Comparison of ENCODE assay signal across 25 mouse cellular contexts in the genomic region with DNA sequence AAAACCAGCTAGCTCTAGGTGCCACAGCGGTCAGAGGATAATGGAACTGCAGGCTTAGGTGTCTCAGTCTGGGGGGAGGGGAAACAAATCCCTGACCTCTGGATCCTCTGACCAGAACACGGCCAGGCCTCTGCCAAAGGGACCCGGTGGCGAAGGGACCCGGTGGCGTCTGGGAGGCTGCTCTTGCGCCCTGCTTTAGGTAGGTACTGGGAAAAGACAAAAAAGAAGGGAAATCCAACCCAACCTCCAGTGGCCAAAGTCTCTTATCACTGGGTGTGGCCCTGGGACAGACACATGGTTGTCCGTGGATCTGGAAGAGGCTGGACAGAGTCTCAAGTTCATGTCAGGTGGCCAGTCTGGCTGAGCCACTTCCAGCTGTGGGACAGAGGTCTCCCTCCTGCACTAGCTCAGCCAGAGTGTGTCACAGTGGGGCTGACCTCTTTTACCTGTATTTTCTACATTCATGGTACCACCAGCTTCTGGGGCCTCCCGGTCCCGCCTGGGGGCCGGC. TPM values are rescaled to one million over a fixed set of nuclear protein-coding genes. Genes with fewer than 3 reads are reported as not detected.
A peak's percentile ranks its signal among the peaks of the same experiment; 100 is the strongest.
DNase-seq lines count a peak whose midpoint lies in the region; ATAC-seq and TF ChIP-seq lines count a peak whose summit lies in the region.
"Had no signal": no experiment of that assay in that cellular context is flagged by ENCODE, and none has a peak within 500 bp of the region (broad histone marks: within the 10 kb centered on the region; RNA-seq: fewer than 3 reads in every experiment).

No protein-coding gene starts in this region.

- H3K27ac ChIP-seq in intestine, embryonic 15.5 days = no peak overlapping the region
- H3K27ac ChIP-seq: embryonic facial prominence, embryonic 15.5 days; heart, adult 2 months; heart, embryonic 15.5 days; hindbrain, embryonic 13.5 days had no signal

- no peaks in the 10 kb centered on the region for H3K27me3 ChIP-seq in E14TG2a.4 (ENCODE audit: insufficient read depth, low read length)
- H3K27me3 ChIP-seq in intestine, embryonic 15.5 days (replicated peaks) = no peaks in the 10 kb centered on the region
- H3K27me3 ChIP-seq: embryonic facial prominence, embryonic 15.5 days; heart, embryonic 15.5 days; Patski had no signal

- ATAC-seq in intestine, embryonic 15.5 days = peak; percentile 27; the same call in 1 of the 2 replicates
- ATAC-seq: activated CD4-positive, CD25-positive, alpha-beta regulatory T cell, adult 4 months; forebrain, embryonic 14.5 days; Patski had no signal

- 83% methylated on average over 11 of the region's 11 CpGs for WGBS in intestine, embryonic 15.5 days

- peaks cover 68% of the 10 kb centered on the region for H3K4me1 ChIP-seq in E14TG2a.4 (replicated peaks; ENCODE audit: low read depth, low read length)
- H3K4me1 ChIP-seq in intestine, embryonic 15.5 days (replicated peaks) = 0 out of 2 replicates have a peak, but pooled peaks cover 5% of the 10 kb centered on the region
- H3K4me1 ChIP-seq: embryonic facial prominence, embryonic 15.5 days had no signal

- H3K9me3 ChIP-seq in E14TG2a.4 (ENCODE audit: low read length) = no peaks in the 10 kb centered on the region
- no peaks in the 10 kb centered on the region for H3K9me3 ChIP-seq in intestine, embryonic 15.5 days
- H3K9me3 ChIP-seq: embryonic facial prominence, embryonic 15.5 days; forebrain, embryonic 10.5 days; heart, embryonic 15.5 days; hindbrain, embryonic 13.5 days had no signal

- H3K9ac ChIP-seq in intestine, embryonic 15.5 days = no peak overlapping the region
- H3K9ac ChIP-seq: embryonic facial prominence, embryonic 15.5 days; heart, embryonic 15.5 days; hindbrain, embryonic 13.5 days had no signal

- H3K4me2 ChIP-seq in intestine, embryonic 15.5 days (replicated peaks) = no peak overlapping the region
- H3K4me2 ChIP-seq: embryonic facial prominence, embryonic 15.5 days; heart, embryonic 11.5 days; heart, embryonic 15.5 days; hindbrain, embryonic 13.5 days had no signal

- DNase-seq in kidney, adult 18-20 months = peak; percentile 41
- no peak for DNase-seq in kidney, postnatal 14 days
- DNase-seq in kidney, postnatal 25 days = peak; percentile 22 to 62
- DNase-seq in kidney, adult 8-10 months = no peak
- DNase-seq in cerebellum, adult 8-10 months = no peak
- no peak for DNase-seq in testis, postnatal 14 days (ENCODE audit: low spot score)
- DNase-seq: adrenal gland, adult 2 months; adrenal gland, postnatal 25 days; cerebellum, adult 2 months; cerebellum, postnatal 14 days; embryo, embryonic 11 days; gastrocnemius, postnatal 14 days; heart, adult 2 months; heart, postnatal 14 days had no signal

- H3K4me3 ChIP-seq in E14TG2a.4 (replicated peaks; ENCODE audit: low read length) = peak overlapping the region; percentile 7; the same call in 1 of the 2 replicates
- H3K4me3 ChIP-seq in intestine, embryonic 15.5 days (replicated peaks) = no peak overlapping the region
- H3K4me3 ChIP-seq: embryonic facial prominence, embryonic 15.5 days; erythroblast, embryonic 14.5 days; forebrain, embryonic 10.5 days; heart, adult 2 months; heart, embryonic 15.5 days; hindbrain, embryonic 13.5 days had no signal

- no peak for TF ChIP-seq CTCF in E14TG2a.4 (conservative IDR thresholded peaks at IDR 0.05; ENCODE audit: low read length)

- H3K36me3 ChIP-seq in E14TG2a.4 (ENCODE audit: insufficient read depth, low read length) = peaks cover 49% of the 10 kb centered on the region
- H3K36me3 ChIP-seq in intestine, embryonic 15.5 days = peaks cover 3% of the 10 kb centered on the region; the same call in 1 of the 2 replicates
- H3K36me3 ChIP-seq: forebrain, embryonic 10.5 days had no signal

RNA-seq across cellular contexts. Expression of gene Katnb1, which starts 47.8 kb away (rescaled TPM):
- 13.9 and 14.6 TPM in 2 replicates for polyA plus RNA-seq in intestine, embryonic 15.5 days (2015; fragmentation: Nextera tagmentation; extraction: Ambion mirVana)

Comparison
In these comparisons a context has a peak if more than half of its experiments do, and no peak if none do; other contexts are left out.
1. DNase-seq: peak in kidney, adult 18-20 months (single experiment) and kidney, postnatal 25 days (2 of 2); none in kidney, postnatal 14 days (single experiment), kidney, adult 8-10 months (0 of 2), cerebellum, adult 8-10 months (single experiment) and testis, postnatal 14 days (single experiment).